Mouse (Mus musculus): ENCODE data around the gene Myo18b.

Gene Myo18b

DNA sequence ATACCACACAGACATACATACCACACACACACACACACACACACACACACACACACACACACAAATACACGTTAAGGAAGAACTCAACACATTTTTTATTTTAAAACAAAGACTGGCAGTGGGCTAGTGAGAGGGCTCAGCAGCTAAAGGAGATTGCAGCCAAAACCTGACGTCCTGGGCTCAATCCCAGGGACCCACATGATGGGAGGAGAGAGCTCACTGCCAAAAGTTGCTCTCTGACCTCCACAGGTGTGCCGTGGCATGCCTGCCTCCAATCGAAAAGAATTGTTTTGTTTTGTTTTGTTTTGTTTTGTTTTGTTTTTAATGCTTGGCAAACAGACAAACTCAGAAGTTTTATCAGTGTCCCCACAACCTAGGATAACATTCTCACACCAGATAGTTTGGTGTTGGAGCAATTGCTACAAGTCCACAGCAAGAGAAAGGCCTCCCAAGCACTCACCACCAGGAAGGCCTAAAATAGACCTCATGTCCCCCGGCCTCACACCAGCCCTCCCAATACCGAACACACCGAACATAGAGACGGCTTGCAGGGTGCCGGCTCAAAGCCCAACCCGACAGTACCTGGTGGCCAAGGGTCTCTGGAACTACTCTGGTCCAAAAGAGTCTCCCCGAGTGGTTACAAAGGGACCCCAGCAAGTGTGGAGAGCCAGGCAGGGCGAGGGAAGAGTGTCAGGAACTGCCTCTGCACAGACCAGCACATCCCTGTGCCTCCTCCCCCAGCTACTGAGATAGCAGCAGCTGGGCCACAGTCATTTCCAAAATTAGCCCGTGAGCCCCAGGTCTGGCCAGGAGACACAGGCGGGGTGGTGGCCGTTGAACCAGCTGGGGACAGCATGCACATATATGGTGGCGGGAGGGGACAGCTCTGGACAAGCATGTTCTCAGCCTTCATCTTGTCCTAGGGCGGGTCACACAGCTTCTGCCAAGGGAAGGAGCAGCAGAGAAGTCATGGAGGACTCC lies at the start of gene Myo18b:
Myo18b (minus strand) TSS at position 689 of the 981 bp plus-strand sequence.
- DNase-seq (ENCODE audit: low spot score) = no peak

DNA sequence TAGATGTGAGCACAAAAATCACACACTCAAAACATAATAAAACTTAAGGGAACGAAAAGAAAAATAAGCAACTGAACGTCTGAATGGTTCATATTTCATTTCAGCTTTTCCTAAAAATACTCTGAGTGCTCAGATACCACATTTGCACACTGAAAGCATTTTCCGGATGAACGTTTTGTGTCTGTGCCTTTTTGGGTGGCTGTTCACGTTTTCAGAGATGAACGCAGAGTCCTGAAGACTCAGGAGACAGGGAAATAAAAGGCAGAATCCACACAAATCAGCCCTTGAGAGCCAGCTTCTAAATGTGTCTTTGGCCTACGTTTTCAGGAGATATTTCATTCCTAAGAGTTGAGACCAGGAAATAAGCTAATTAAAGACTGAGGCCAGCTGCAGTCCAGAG lies 49.8 kb upstream of the Myo18b start:
- no peak for DNase-seq (ENCODE audit: low spot score)

DNA sequence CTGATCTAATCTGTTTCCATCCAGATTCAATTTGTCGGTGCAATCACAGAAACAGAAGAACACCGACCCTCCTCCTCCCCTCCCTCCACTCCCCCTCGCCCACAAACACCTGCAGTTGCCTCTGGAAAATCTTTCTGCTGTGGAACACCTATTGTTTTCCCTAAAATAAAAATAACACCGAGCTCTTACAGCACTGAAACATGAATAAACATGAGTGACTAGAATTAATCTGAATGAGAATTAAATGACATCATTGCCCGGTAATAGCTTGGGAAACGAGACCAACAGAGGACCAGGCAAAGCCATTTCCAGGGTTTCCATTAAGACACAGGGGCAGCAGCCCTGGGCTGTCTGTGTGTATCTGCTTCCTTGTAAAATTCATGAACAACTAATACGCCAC lies 46.1 kb upstream of the Myo18b start:
- DNase-seq (ENCODE audit: low spot score) = no peak

DNA sequence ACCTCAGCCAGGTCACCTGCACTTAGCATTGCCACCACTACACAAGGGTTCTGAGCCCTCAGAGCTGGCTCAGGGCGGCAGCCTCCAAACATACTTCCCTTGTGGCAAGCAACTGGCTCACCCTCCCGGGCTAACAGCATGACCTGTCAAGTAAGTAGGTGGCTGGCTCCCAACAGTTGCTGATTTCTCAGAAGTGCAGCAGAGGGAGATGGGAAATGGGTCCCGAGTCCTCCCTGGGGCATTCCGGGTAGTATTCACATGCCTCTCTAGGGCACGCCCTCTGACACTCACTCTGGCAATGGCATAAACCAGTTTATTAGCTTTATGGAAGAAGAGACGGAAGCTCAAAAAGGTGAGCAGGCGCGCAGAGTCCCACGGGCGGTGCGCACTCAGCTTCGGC lies 44.8 kb upstream of the Myo18b start:
- no peak for DNase-seq (ENCODE audit: low spot score)

DNA sequence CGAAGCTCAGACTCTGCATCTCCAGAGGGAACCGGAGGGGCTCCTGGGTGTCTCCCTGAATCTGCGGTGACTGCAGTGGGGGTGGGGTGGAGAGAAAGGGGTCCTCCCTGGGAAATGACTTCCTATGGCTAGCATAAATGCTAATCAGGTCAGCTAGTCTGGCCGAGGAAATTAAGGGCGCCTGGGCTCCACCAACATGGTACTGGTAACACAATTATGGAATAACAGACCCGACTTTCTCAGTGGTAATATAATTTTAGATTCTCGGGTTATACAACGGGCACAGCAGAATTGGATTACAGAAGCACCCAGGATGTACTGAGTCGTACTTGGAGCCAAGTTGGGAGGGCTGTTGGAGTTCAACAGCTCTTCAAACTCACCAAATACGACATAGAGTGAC lies 40.5 kb upstream of the Myo18b start:
- DNase-seq (ENCODE audit: low spot score) = no peak

DNA sequence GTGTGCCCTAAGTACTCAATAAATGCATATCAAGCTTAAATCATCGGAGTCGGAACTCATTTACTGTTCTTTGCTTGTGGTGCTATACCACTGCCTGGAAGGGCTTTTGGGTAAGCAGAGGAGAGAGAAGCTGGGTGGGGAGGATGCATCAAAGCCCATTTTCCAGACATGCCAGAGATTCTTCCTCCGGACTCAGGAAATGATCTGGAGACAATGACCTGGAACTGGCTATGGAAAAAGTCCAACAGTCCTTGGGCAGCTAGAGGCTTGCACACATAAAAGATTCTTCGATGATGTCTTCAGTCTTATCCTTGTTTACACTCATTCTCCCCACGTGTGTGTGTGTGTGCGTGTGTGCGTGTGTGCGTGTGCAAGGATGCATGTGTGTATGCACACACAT lies 39.3 kb upstream of the Myo18b start:
- no peak for DNase-seq (ENCODE audit: low spot score)

DNA sequence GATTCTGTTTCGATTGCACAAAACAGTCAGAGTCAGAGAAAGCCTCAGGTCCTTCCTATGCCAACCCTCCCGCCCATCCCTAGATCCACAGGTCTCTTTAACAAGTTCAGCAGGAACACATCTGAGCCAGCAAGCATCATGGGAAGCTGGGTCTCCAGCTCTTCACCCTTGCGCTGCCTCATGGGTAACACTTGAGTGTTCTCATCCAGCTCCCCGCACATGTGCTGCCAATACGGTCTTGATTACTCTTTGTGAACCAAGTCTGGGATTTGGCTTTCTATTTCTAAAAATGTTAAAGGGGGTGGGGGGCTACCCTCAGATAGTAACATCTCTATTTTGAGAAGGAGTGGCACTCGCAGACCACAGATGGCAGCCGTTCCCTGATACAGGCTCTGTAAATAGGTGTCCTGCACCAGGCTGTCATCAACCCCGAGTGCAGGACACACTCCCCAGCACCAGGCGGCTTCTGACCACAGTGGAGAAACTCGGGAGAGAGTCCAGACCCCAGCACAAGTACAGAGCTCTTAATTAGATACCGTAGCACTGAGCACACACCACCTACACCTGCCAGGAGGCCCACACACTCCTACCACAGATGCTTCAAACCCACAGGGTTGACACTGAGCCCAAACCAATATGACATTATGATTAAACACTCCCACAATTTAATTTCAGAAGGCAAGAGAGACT lies 36.9 kb upstream of the Myo18b start:
- no peak for DNase-seq (ENCODE audit: low spot score)

DNA sequence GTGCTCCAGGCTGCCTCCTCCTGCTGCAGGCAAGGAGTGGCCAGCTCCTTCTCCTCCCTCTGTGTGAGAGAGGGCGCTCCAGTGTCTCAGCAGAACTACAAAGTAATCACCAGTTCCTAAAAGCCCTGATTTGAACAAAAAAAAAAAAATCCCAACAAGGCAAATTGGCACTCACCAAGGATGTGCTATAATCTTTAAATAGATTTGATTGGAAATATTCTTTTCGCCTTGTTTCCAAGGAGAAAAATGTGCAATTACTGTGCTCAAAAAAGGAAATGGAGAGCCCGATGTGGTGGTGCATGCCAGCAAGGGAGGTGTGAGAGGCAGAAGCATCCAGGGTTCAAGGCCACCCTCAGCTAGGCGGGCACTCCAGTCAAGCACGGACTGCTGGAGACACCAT lies 35.7 kb upstream of the Myo18b start:
- DNase-seq (ENCODE audit: low spot score) = no peak

DNA sequence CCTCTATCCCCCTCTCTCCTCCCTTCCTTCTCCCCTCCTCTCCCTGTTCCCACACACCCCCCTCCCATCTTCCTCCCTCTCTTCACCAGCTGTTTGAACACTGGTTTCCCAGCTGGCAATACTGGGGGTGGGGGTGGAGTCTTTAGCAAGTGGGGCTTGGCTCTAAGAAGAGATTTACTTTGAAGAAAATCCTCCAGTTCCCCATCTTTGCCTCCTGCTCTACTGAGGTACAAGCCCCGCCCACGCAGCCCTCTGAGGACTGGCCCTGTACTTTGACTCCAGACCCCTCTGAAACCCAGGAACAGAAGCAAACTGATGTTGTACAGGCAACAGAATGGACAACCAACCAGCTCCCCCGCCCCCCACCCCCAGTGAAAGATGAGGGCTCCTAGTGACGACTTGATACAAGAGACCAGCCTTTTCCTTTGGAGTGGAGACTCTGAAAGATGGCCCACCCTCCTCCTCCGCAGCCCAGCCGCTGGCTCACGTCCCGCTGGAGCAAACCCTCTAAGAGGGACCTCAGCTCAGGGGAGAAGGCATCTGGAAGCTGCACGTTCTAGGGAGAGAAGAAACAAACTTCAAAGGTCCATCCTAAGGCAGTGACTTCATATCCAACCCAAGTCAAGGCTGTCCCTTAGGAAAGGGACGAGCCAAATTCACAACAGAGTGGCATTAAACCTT lies 32.2 kb upstream of the Myo18b start:
- DNase-seq (ENCODE audit: low spot score) = no peak

DNA sequence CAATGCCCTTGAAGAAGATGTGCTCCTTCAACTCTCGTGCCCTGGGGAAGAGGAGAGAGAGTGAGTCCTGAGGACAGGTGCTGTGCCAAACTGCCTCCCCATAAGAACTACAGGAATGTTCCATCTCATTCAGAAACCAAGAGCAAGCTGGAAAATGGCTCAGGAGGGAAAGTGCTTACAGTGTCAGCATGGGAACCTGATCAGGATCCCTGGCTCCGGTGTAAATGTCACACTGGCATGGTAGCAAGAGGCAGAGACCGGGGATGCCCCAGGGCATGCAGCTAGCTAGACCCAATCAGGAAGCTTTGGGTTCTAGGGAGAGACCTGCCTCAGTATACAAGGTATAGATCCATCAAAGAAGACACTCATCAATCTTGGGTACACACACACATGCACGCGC lies 29.3 kb upstream of the Myo18b start:
- no peak for DNase-seq (ENCODE audit: low spot score)

DNA sequence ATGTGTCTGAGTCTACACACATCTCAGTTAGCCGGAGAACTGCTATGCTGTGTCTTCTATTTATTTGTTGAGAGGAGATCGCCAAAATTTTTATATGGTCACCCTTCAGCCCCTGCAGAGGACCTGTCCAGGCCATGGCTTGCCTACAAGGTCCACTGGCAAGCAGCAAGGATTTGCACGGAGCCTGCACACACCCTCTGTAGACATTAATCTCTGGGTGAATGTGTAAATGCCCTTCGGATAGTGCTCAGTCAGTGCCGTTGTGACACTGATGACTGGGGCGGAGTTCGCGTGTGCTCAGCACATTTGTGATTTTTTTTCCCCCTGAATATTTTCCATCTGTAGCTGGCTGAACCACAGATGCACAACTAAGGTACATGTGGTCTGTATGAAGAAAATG lies 28.6 kb upstream of the Myo18b start:
- DNase-seq (ENCODE audit: low spot score) = no peak

DNA sequence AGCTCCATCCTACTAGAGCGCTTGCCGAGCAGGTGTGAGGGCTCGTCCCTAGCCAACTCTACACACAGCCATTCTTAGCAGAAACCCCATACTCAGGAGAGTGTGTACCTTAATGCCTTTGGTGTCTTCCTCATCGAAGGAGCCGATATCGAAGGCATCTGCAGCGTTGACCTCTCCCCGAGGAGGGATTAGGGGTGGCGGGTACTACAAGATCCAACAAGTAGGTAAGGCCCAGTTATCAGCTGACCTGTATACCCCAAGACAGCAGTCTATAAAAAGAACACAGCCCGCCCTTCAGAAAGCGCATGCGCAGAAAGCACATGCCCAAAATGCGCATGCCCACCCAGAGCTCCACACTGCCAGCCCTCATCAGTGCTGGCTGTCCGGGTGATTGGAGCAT lies 27.7 kb upstream of the Myo18b start:
- no peak for DNase-seq (ENCODE audit: low spot score)

DNA sequence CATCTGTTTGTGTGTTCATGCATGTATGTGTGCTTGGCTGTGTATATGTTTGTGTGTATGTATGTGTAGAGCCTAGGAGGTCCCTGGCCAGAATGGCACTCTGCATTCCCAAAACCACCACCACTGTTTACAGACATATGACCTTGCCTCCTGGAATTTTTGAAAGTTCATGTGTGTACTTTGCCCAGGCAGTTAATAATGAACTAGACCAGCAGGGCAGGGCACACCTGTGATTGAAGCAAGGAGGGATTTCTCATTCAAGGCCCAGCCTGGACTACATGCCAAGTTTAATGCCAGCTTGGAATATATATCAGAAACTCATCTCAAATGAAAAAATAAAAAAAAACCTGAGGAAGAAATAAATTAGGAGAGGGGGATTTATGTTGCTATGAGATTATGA lies 25.8 kb upstream of the Myo18b start:
- DNase-seq (ENCODE audit: low spot score) = no peak

DNA sequence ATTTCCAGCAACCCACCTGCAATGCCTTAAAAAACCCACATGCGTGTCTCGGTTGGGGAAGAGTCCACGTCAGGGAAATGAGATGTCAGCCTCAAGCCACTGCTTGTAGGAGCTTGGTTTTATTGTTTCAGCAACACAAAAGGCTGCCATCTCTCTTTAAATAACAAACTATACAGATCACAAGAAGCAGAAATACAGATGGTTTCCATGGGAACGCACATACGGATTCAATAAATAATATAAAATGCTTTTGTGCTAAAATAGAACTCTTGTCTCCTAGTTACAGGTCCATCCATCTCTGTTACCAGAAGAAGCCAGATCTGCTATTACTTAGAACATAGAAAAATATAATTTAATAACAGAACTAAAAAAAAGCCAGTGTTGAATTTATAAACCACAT lies 14.2 kb upstream of the Myo18b start:
- no peak for DNase-seq (ENCODE audit: low spot score)

DNA sequence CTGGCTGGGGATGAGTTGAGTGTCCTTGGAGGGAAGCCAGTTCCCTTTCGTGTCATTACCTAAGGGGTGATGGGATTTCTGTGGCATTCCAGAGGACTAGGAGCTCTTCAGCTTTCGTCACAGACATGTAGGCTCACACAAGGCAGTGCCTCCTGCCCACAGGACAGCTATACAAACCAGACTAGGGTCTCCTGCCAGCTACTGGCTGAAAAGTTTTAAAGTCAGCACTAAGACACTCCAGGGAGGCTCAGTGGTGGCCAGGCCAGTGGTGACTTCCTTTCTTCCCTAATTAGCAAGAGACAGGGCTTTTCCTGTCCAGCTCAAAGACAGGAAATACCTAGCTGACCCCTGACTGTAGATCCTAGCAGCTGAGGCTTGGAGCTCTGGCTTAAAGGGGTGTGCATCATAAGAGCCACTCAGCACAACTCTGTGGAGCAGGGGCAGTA lies 12.0 kb upstream of the Myo18b start:
- DNase-seq (ENCODE audit: low spot score) = no peak

DNA sequence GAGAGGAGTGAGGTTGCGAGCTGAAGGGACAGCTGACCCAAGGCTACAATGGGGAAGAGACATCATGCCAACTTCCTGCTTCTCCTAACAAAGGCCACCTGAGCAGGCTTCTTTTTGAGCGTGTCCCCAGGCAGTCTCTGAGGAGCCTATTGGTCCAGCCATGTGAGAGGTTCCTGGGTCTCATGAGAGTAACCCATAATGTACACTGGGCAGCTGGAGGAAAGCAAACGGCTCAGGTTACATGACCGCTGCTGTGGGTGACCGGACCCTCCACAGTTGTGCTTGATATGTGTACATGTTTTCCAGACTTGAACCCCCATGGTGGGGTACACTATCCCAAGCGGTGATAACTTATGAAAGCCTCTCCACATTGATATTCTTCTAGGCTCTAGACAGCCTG lies 11.3 kb upstream of the Myo18b start:
- no peak for DNase-seq (ENCODE audit: low spot score)

DNA sequence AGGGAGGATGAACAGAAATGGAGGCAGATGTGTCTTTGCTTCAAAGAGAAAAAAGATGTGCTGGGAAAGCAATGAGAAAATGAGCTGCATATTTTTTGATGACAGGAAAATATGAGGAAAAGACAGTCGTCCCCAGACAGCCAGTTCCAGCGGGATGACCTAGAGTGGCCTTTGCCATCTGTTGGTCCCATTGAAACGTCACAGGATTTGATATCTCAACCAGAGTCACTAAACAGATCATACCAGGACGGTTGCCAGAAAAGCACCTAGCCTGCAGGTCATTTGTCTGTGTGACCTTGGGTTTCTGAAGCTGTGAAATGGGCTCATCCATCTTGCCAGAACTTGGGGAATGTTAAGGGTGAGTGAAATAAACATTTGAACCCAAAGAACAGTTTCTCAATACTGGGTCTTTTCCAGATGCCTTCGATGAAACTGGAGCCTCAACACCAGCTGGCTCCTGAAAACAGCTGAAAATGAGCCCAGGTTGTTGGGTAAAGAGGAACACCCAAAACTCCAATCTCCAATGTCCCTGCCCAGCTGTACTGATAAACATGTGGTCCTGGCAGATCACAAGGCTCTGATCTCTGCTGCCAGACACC lies 2.6 kb downstream of the Myo18b start:
- DNase-seq (ENCODE audit: low spot score) = no peak

DNA sequence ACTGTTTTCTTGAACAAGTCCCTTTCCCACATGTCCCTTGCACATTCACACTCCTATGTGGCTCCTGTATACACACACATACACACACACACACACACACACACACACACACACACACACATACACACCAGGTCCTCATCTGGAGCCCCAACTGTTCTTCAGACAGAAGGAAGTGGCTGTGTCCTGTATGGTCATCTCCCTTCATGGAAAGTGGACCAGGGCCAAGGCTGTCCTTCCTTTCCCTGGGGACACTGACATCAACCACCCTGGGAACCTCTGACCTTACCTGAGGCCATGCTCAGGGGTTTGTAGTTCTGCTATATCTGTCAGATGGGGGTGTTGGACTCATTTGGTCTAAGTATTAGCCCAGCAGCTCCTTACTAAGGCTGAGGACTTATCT lies 3.8 kb downstream of the Myo18b start:
- no peak for DNase-seq (ENCODE audit: low spot score)

DNA sequence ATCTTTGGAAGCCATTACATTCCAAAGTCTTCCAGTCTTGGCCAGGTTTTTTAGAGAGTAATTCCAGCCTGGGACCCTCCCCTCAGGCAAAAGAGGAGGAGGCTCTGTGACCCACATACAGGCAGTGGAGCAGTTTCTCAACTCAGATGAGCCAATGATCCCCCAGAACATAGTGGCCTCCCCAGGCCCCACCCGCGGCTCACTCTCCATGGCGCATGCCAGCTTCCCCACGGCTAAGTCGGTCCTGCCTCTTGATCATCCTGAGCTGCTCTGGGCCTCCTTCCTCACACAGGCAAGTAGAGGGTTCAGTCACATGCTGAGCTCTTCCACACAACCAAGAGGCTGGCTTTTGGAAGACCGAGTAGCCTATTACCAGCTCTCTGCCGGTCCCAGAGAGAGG lies 7.5 kb downstream of the Myo18b start:
- no peak for DNase-seq (ENCODE audit: low spot score)

DNA sequence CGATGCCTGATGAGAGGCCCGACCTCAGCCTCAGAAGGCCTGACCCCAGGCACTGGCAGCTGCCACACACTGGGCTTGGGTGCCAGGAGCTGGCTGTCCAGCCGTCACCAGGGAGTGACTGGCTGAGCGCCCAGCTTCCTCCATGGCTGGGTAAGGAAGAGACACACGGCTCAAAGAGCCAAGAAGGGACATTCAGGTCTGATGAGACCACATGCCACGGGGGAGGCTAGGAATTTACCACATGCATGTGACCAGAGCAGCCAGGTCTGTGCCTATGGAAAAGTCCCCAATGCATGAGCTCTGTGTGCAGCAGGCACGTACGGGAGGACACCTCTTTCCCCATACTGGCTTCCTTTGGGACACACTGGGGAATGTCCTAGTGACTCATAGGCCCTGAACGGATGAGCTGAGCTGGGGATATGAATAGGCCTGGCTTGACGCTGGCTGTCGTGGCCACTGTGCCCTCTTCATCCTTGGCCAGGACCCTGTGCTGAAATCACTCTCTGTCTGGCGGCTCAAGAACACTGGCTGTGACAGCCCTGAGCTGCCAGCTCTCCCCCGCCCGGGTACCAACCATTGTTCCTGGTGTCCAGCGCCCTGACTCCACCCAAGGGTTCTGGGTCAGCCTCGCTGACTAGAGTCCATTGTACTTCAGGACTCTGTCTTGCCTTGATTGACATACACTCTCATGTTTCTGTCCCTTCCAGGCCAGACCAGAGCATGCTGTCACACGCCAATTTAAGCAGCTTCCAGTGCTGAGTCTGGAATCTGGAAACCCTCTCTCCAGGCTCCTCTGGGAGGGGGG lies 9.3 kb downstream of the Myo18b start:
- DNase-seq (ENCODE audit: low spot score) = peak; percentile 29

DNA sequence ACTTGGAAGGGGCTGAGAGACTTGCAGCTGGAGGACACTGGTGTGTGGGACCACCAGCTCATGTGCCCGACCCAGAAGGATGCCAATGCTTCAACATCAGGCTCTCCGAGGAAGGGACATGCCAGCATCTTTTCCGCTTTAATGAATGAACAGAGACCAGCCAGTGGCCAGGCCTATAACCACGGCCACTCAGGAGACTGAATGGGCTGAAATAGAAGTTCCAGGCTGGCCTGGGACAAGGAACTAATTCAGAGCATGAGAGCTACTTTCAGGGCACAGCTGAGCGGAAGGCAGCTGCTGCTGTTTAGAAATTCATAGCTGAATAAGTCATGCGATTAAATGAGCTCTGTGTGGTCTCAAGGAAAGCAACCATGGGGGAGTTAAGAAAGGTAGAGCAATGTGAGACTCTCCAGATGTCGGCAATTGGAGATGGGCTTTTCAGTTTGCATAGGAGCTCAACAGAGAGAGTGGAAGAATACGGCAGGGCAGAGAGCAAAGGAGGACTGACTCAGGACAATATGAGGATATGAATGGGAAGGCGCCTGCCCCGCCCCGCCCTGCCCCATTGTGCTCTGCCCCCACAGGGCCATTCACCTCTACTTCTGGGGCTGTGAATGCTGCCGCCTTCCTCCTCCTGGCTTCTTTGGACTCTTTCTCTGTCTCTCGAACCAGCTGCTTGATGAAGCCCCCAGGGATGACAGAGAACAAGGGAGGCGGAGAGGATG lies 18.6 kb downstream of the Myo18b start:
- DNase-seq (ENCODE audit: low spot score) = no peak
